Mouse (Mus musculus) cerebellum, adult (tissue): Measurements from ENCODE around the gene Gm19668.
"Not testable (repeated sequence)": the region's sequence is repeated elsewhere in the genome, so short reads cannot be mapped to it uniquely, and the experiment has no call there.

Source experiments
- ATAC-seq: cut with Nextera tagmentation; 2 replicates; pipeline ENCODE4 v1.9.2; 2017; ENCODE audit warnings: mild to moderate bottlenecking, moderate library complexity, mixed read lengths; ENCODE audit not compliant: insufficient number of reproducible peaks, low FRiP score, low TSS enrichment

The Gm19668 gene

GRCm38 (mm10) chr10:77798921-77799508, at the start of gene Gm19668:
Gene Gm19668 (minus strand): TSS chr10:77799133.
- ATAC-seq, result no peak

GRCm38 (mm10) chr10:77847538-77847937, 48.6 kb upstream of the Gm19668 start:
- no peak for ATAC-seq

DNA sequence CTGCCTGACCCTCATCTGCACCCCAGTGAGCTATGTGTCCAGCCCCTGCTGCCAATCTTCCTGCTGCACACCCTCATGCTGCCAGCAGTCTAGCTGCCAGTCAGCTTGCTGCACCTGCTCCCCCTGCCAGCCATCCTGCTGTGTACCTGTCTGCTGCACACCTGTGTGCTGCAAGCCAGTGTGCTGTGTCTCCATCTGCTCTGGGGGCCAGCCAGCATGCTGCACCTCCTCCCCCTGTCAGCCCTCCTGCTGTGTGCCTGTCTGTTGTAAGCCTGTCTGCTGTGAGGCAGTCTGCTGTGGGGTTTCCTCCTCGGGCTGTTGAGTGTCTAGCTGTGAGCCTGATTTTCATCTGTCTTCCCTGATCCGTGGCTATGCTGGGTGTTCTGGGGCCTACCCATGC, 48.0 kb upstream of the Gm19668 start:
- ATAC-seq, result no peak

DNA sequence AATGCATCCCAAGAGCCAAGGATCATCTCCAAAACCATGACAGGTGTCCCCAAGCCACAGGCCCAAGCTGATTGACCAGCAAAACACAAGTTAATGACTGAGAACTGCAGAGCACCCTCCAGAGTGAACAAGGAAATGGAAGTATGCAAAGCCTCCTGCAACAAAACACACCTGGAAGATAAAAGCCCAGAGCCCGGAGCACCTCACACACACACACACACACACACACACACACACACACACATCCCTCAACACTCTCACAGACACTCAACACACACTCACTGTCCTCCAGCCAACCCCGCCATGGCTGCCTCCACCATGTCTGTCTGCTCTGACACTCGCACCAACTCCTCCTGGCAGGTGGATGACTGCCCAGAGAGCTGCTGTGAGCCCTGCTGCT, 47.6 kb upstream of the Gm19668 start, which contains the start of gene Gm36176:
Gene Gm36176 (plus strand): TSS at position 301 of the 400 bp plus-strand sequence.
- no peak for ATAC-seq

DNA sequence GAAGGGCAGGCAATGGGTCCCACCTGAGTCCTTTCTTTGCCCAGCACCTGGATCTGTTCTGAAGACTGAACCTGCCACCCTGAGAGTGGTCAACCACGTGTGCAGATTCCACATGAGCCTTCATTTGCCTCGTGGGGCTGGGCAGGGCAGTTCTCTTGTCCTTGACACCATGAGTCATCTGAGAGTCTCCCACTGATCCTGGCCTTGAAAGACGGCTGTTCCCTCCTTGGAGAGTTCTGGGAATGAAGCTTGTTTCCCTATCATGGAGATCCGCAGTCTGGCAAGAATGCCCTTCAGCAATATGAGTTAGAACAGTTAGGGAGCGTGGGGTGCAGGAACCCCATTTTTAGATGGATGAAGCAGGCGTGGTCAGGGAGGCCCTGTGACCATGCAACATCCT, 40.1 kb upstream of the Gm19668 start:
- ATAC-seq, result no peak

GRCm38 (mm10) chr10:77835647-77836046, 36.7 kb upstream of the Gm19668 start, which contains the start of gene Krtap10-10:
Gene Krtap10-10 (plus strand): TSS chr10:77835947.
- ATAC-seq, result no peak

DNA sequence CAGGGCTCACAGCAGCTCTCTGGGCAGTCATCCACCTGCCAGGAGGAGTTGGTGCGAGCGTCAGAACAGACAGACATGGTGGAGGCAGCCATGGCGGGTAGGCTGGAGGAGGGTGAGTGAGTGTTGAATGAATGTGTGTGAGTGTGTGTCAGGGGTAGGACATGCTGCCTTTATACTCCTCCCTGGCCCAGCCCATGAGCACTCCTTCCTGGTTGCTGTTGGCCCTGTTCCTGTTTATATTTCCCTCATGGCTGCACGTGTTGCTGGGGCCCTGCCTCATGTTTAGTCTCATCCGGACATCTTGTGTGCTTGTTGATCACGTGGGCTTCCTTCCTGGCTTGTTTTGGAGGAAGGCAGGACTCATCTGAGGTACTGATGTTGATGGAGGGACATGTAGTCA, 28.0 kb upstream of the Gm19668 start, which contains the start of gene Krtap10-4:
Gene Krtap10-4 (minus strand): TSS at position 145 of the 400 bp plus-strand sequence.
- no peak for ATAC-seq

GRCm38 (mm10) chr10:77819203-77819602, 20.3 kb upstream of the Gm19668 start:
- ATAC-seq, result no peak

GRCm38 (mm10) chr10:77818523-77818922, 19.6 kb upstream of the Gm19668 start:
- no peak for ATAC-seq

DNA sequence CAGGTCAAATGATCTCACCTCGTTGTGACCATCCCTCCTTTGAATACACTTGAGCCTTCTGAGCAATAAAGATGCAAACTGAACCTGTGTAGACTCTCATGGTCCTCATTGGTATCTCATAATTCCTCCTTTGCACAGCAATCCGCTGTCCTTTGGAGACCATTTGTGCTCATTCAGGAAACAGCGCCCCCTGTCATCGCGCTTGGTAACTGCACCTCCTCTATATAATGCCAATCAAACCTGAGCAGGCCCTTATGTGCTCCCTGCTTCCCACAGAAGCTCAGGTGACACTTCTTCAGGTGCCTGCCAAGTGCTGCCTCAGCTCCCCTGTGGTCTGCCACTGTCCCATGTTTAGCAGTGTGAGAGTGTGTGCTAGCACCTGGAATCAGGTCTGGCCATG, 16.6 kb upstream of the Gm19668 start:
- ATAC-seq, result no peak

- no peak for ATAC-seq
These were observed 15.4 kb upstream of the Gm19668 start, which contains the start of gene Gm2696 for GRCm38 (mm10) chr10:77814382-77814781. Gene Gm2696 (plus strand): TSS chr10:77814682.

GRCm38 (mm10) chr10:77811743-77812142, 12.8 kb upstream of the Gm19668 start, which contains the start of gene Gm9507:
Gene Gm9507 (minus strand): TSS chr10:77811843.
- no peak for ATAC-seq

DNA sequence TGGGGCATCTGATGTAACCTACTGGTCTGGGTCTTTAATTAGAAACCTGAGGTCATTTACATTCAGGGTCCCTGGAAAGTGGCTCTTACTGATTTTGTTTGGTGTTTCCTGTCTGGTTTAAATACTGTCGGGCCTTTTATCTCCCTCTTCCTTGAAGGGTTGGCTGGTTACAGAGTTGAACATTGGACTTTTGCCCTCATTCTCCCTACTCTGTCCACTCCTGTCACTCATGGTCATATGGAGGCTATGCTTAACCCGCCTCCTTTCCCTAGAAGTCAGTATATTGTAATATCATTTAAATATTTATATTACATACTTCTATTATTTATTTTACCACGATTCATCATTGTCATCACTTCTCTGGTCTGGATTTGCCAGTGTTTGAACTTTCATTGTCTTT, 5.2 kb upstream of the Gm19668 start:
- ATAC-seq, result no peak

GRCm38 (mm10) chr10:77798164-77798920, 591 bp downstream of the Gm19668 start:
- not testable (repeated sequence) for ATAC-seq

DNA sequence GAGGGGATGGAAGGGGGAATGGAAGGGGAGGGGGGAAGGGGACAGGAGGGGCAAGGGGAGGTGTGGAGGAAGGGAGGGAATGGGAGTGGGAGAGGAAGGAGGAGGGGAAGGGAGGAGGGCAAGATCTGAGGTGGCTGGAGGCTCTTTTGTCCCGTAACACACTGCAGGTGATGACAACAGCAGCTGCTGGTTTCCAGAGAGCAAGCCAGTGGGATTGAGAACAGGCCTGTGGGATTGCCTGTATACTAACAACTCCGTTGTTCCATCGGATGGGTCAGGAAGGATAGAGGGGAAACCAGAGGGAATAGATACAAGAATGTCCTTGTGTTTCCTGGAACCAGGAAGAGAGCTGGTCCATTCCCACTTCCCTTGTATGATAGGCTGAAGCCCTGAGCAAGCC, 1.3 kb downstream of the Gm19668 start:
- ATAC-seq, result no peak

GRCm38 (mm10) chr10:77794976-77795375, 4.0 kb downstream of the Gm19668 start, which contains the start of gene Gm9639:
Gene Gm9639 (minus strand): TSS chr10:77795076.
- no peak for ATAC-seq

DNA sequence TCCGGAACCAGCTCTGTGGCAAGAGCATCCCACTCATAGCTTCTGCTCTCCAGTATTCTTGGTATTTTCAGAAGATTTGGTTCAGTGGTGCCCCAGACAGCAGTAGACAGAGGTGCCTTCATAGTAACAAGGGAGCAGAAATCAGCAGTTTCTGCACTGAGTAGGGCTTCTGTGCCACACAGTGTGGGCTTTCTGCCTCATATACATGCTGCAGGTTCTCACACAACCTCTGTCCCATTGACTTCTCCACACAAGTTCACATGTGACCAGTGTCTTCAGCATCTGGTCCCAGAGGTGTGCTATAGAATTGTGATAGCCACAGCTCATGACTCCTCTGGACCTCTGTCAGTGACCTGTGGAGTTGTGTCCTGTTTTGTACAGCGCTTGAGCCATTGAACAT, 10.3 kb downstream of the Gm19668 start:
- ATAC-seq, result no peak

- not testable (repeated sequence) for ATAC-seq
These were observed 11.1 kb downstream of the Gm19668 start, which contains the start of gene Gm7137 for GRCm38 (mm10) chr10:77787876-77788275. Gene Gm7137 (minus strand): TSS chr10:77788200.

DNA sequence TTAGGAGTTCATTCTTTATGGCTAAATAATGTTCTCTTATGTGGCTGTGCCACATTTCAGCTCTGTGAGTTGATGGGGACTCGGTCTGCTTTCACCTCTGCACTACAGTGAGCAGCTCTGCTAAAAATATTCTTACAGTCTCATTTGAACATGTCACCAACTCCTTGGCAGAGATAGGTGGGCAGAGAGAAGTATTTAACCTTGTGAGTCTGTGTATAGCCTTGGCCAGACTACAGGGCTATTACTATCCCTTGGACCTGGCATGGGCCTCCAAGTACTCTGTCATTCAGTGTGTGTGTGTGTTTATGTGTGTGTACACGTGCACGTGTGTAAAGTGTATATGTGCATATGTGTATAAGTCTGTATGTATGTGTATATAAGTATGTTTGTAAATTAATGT, 15.5 kb downstream of the Gm19668 start:
- ATAC-seq, result not testable (repeated sequence)

DNA sequence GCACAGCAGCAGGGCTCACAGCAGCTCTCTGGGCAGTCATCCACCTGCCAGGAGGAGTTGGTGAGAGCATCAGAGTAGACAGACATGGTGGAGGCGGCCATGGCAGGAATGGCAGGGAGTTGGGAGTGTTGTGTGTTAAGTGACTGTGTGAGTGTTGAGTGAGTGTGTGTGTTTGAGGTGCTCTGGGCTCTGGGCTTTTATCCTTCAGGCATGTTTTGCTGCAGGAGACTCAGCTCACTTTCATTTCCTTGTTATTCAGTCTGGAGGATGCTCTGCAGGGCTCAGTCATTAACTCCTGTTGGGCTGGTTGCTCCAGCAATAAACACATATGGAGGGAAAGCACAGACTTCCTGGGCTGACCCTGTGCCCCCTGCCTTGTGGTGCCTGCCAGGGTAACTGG, 16.5 kb downstream of the Gm19668 start, which contains the start of gene Gm3250:
Gene Gm3250 (minus strand): TSS at position 101 of the 400 bp plus-strand sequence.
- not testable (repeated sequence) for ATAC-seq

DNA sequence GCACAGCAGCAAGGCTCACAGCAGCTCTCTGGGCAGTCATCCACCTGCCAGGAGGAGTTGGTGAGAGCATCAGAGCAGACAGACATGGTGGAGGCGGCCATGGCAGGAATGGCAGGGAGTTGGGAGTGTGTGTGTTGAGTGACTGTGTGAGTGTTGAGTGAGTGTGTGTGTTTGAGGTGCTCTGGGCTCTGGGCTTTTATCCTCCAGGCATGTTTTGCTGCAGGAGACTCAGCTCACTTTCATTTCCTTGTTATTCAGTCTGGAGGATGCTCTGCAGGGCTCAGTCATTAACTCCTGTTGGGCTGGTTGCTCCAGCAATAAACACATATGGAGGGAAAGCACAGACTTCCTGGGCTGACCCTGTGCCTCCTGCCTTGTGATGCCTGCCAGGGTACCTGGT, 22.1 kb downstream of the Gm19668 start, which contains the start of gene Gm7138:
Gene Gm7138 (minus strand): TSS at position 101 of the 400 bp plus-strand sequence.
- not testable (repeated sequence) for ATAC-seq
